ENCODE assay signal across 8 mouse cellular contexts in genomic region chr7:127019306-127019960, GRCm38 (mm10). TPM values are rescaled to one million over a fixed set of nuclear protein-coding genes. Genes with fewer than 3 reads are reported as not detected.
DNase-seq lines count a peak whose midpoint lies in the region; ATAC-seq and TF ChIP-seq lines count a peak whose summit lies in the region.

No protein-coding gene starts in this region.

- no peak for DNase-seq in kidney, postnatal 4 days
- no peak for DNase-seq in midbrain, postnatal 0 days (ENCODE audit: low spot score)
- DNase-seq in spleen, adult 12 weeks (ENCODE audit: low spot score): no peak
- no peak for DNase-seq in frontal cortex, postnatal 14 days (ENCODE audit: low spot score in 2 of 2)
- no peak for DNase-seq in right cerebral cortex, postnatal 25 days

- TF ChIP-seq CTCF in midbrain, postnatal 0 days (IDR thresholded peaks at IDR 0.05): no peak

- no peak for ATAC-seq in kidney, embryonic 15.5 days (replicated peaks; ENCODE audit: low FRiP score)
- no peak for ATAC-seq in embryonic facial prominence, embryonic 13.5 days (ENCODE audit: insufficient number of reproducible peaks, insufficient read depth, low FRiP score, low TSS enrichment, low read depth)
- no peak for ATAC-seq in hindbrain, embryonic 15.5 days (ENCODE audit: low FRiP score, low read depth)
- no peak for ATAC-seq in midbrain, postnatal 0 days (ENCODE audit: low FRiP score)

- H3K27me3 ChIP-seq in kidney, embryonic 15.5 days: no peaks in the 10 kb centered on the region
- no peaks in the 10 kb centered on the region for H3K27me3 ChIP-seq in embryonic facial prominence, embryonic 13.5 days
- no peaks in the 10 kb centered on the region for H3K27me3 ChIP-seq in hindbrain, embryonic 15.5 days
- H3K27me3 ChIP-seq in midbrain, postnatal 0 days (ENCODE audit: insufficient read depth, low read length): no peaks in the 10 kb centered on the region

- H3K4me2 ChIP-seq in kidney, embryonic 15.5 days: peak overlapping the region; percentile 92
- H3K4me2 ChIP-seq in embryonic facial prominence, embryonic 13.5 days: peak overlapping the region; percentile 92
- H3K4me2 ChIP-seq in hindbrain, embryonic 15.5 days: peak overlapping the region; percentile 84
- peak overlapping the region; percentile 71 for H3K4me2 ChIP-seq in midbrain, postnatal 0 days (ENCODE audit: low read depth, low read length, poor library complexity, severe bottlenecking)

- H3K4me1 ChIP-seq in kidney, embryonic 15.5 days: peaks cover 88% of the 10 kb centered on the region
- peaks cover 85% of the 10 kb centered on the region for H3K4me1 ChIP-seq in embryonic facial prominence, embryonic 13.5 days
- peaks cover 87% of the 10 kb centered on the region for H3K4me1 ChIP-seq in hindbrain, embryonic 15.5 days (replicated peaks)
- peaks cover 46% of the 10 kb centered on the region for H3K4me1 ChIP-seq in midbrain, postnatal 0 days (ENCODE audit: insufficient read depth, low read length)

- peak overlapping the region; percentile 54; the same call in 1 of the 2 replicates for H3K4me3 ChIP-seq in kidney, embryonic 15.5 days (replicated peaks)
- H3K4me3 ChIP-seq in embryonic facial prominence, embryonic 13.5 days: peak overlapping the region; percentile 72
- H3K4me3 ChIP-seq in hindbrain, embryonic 15.5 days: peak overlapping the region; percentile 44
- peak overlapping the region; percentile 63 for H3K4me3 ChIP-seq in midbrain, postnatal 0 days (ENCODE audit: low read depth, low read length)

- H3K36me3 ChIP-seq in kidney, embryonic 15.5 days: peaks cover 40% of the 10 kb centered on the region
- H3K36me3 ChIP-seq in embryonic facial prominence, embryonic 13.5 days: peaks cover 41% of the 10 kb centered on the region
- peaks cover 25% of the 10 kb centered on the region for H3K36me3 ChIP-seq in hindbrain, embryonic 15.5 days
- H3K36me3 ChIP-seq in midbrain, postnatal 0 days (ENCODE audit: insufficient read depth, low read length): peaks cover 21% of the 10 kb centered on the region

- H3K9ac ChIP-seq in kidney, embryonic 15.5 days: peak overlapping the region; percentile 43; the same call in 1 of the 2 replicates
- peak overlapping the region; percentile 83 for H3K9ac ChIP-seq in embryonic facial prominence, embryonic 13.5 days
- peak overlapping the region; percentile 74 for H3K9ac ChIP-seq in hindbrain, embryonic 15.5 days
- peak overlapping the region; percentile 79 for H3K9ac ChIP-seq in midbrain, postnatal 0 days (replicated peaks; ENCODE audit: low read length, poor library complexity, severe bottlenecking)

- 0 out of 2 replicates have a peak overlapping the region, but pooled peaks have one; percentile 96 for H3K27ac ChIP-seq in kidney, embryonic 15.5 days
- H3K27ac ChIP-seq in embryonic facial prominence, embryonic 13.5 days: peak overlapping the region; percentile 96
- H3K27ac ChIP-seq in hindbrain, embryonic 15.5 days (replicated peaks): no peak overlapping the region
- H3K27ac ChIP-seq in midbrain, postnatal 0 days (ENCODE audit: low read depth, low read length): 0 out of 2 replicates have a peak overlapping the region, but pooled peaks have one; percentile 82

- 76% methylated on average over 14 of the region's 14 CpGs for WGBS in kidney, embryonic 15.5 days
- 61% methylated on average over 14 of the region's 14 CpGs for WGBS in embryonic facial prominence, embryonic 13.5 days
- 74% methylated on average over 14 of the region's 14 CpGs for WGBS in hindbrain, embryonic 15.5 days
- WGBS in midbrain, postnatal 0 days: 74% methylated on average over 14 of the region's 14 CpGs

- H3K9me3 ChIP-seq in kidney, embryonic 15.5 days (replicated peaks): no peaks in the 10 kb centered on the region
- H3K9me3 ChIP-seq in embryonic facial prominence, embryonic 13.5 days: no peaks in the 10 kb centered on the region
- H3K9me3 ChIP-seq in hindbrain, embryonic 15.5 days: no peaks in the 10 kb centered on the region
- H3K9me3 ChIP-seq in midbrain, postnatal 0 days (ENCODE audit: low read length): no peaks in the 10 kb centered on the region

RNA-seq across cellular contexts. Expression of gene Gm42742, which starts 1.5 kb away (rescaled TPM):
- 52.6 and 61.2 TPM in 2 replicates for polyA plus RNA-seq in kidney, embryonic 15.5 days (2015; fragmentation: Nextera tagmentation; extraction: Ambion mirVana)
- polyA plus RNA-seq in embryonic facial prominence, embryonic 13.5 days (2015; fragmentation: Nextera tagmentation; extraction: Ambion mirVana): 83.4 and 89.6 TPM in 2 replicates
- polyA plus RNA-seq in hindbrain, embryonic 15.5 days (2015; fragmentation: Nextera tagmentation; extraction: Ambion mirVana): 63.3 and 77.5 TPM in 2 replicates
- 52.3 and 55.5 TPM in 2 replicates for total RNA-seq in midbrain, postnatal 0 days (2014; rRNA removed)
- polyA plus RNA-seq in midbrain, postnatal 0 days (2015; fragmentation: Nextera tagmentation; extraction: Ambion mirVana): 45.3 and 55.5 TPM in 2 replicates

RNA-seq across cellular contexts. Expression of gene Prrt2, which starts 1.6 kb away (rescaled TPM):
- 5.4 and 7.2 TPM in 2 replicates for polyA plus RNA-seq in kidney, embryonic 15.5 days (2015; fragmentation: Nextera tagmentation; extraction: Ambion mirVana)
- polyA plus RNA-seq in embryonic facial prominence, embryonic 13.5 days (2015; fragmentation: Nextera tagmentation; extraction: Ambion mirVana): 13.1 and 16.9 TPM in 2 replicates
- 54.2 and 62.4 TPM in 2 replicates for polyA plus RNA-seq in hindbrain, embryonic 15.5 days (2015; fragmentation: Nextera tagmentation; extraction: Ambion mirVana)
- 102 and 155 TPM in 2 replicates for total RNA-seq in midbrain, postnatal 0 days (2014; rRNA removed)
- polyA plus RNA-seq in midbrain, postnatal 0 days (2015; fragmentation: Nextera tagmentation; extraction: Ambion mirVana): 109 and 124 TPM in 2 replicates

RNA-seq across cellular contexts. Expression of gene Pagr1a, which starts 2.3 kb away (rescaled TPM):
- 44.8 and 59.5 TPM in 2 replicates for polyA plus RNA-seq in kidney, embryonic 15.5 days (2015; fragmentation: Nextera tagmentation; extraction: Ambion mirVana)
- 50.4 and 53.7 TPM in 2 replicates for polyA plus RNA-seq in embryonic facial prominence, embryonic 13.5 days (2015; fragmentation: Nextera tagmentation; extraction: Ambion mirVana)
- 28.1 and 46.9 TPM in 2 replicates for polyA plus RNA-seq in hindbrain, embryonic 15.5 days (2015; fragmentation: Nextera tagmentation; extraction: Ambion mirVana)
- 5.3 TPM in 1 of 2 replicates, not detected in the other for total RNA-seq in midbrain, postnatal 0 days (2014; rRNA removed)
- 33.1 and 41.1 TPM in 2 replicates for polyA plus RNA-seq in midbrain, postnatal 0 days (2015; fragmentation: Nextera tagmentation; extraction: Ambion mirVana)

RNA-seq across cellular contexts. Expression of gene Pagr1b, which starts 3.1 kb away (rescaled TPM):
- 0.45 TPM in 1 of 2 replicates, not detected in the other for polyA plus RNA-seq in kidney, embryonic 15.5 days (2015; fragmentation: Nextera tagmentation; extraction: Ambion mirVana)
- 0.47 TPM in 1 of 2 replicates, not detected in the other for polyA plus RNA-seq in embryonic facial prominence, embryonic 13.5 days (2015; fragmentation: Nextera tagmentation; extraction: Ambion mirVana)
- polyA plus RNA-seq in hindbrain, embryonic 15.5 days (2015; fragmentation: Nextera tagmentation; extraction: Ambion mirVana): 0.28 TPM in 1 of 2 replicates, not detected in the other
- 2.4 TPM in 1 of 2 replicates, not detected in the other for total RNA-seq in midbrain, postnatal 0 days (2014; rRNA removed)
- polyA plus RNA-seq in midbrain, postnatal 0 days (2015; fragmentation: Nextera tagmentation; extraction: Ambion mirVana): 0.66 TPM in 1 of 2 replicates, not detected in the other

RNA-seq across cellular contexts. Expression of gene Mvp, which starts 5.0 kb away (rescaled TPM):
- 15.3 and 16.8 TPM in 2 replicates for polyA plus RNA-seq in kidney, embryonic 15.5 days (2015; fragmentation: Nextera tagmentation; extraction: Ambion mirVana)
- 5.3 and 7.1 TPM in 2 replicates for polyA plus RNA-seq in embryonic facial prominence, embryonic 13.5 days (2015; fragmentation: Nextera tagmentation; extraction: Ambion mirVana)
- 4.8 and 5.5 TPM in 2 replicates for polyA plus RNA-seq in hindbrain, embryonic 15.5 days (2015; fragmentation: Nextera tagmentation; extraction: Ambion mirVana)
- total RNA-seq in midbrain, postnatal 0 days (2014; rRNA removed): 4.2 and 7.2 TPM in 2 replicates
- 3.9 and 4.4 TPM in 2 replicates for polyA plus RNA-seq in midbrain, postnatal 0 days (2015; fragmentation: Nextera tagmentation; extraction: Ambion mirVana)
